Mouse (Mus musculus): Measurements from ENCODE around the gene H13.

GRCm38 (mm10) chr2:152669639-152670484 is 601 bp downstream of the H13 start:
- TF ChIP-seq POLR2A (IDR thresholded peaks at IDR 0.05; ENCODE audit: borderline replicate concordance, low read depth, low read length) (no peak), CTCF (IDR thresholded peaks at IDR 0.05; ENCODE audit: low read depth, low read length) (no peak)
